Mouse (Mus musculus) heart, postnatal 25 days (tissue): Measurements from ENCODE around the gene Sez6l2. TPM values are rescaled to one million over a fixed set of nuclear protein-coding genes. Genes with fewer than 3 reads are reported as not detected.
A peak's percentile ranks its signal among the peaks of the same experiment; 100 is the strongest.

Experiments used
- DNase-seq: peaks from one replicate; pipeline ENCODE4 v3.0.0; 2022; ENCODE audit warnings: low spot score
- intact Hi-C: fragments of 180-260 bp; cut with DNase I; formaldehyde crosslinking; loops from one replicate; pipeline ENCODE4 v1.15.1; 2025
- total RNA-seq, 2 experiments: library from RNA; stranded (reverse); gene quantifications; 2 replicates each; pipeline ENCODE4 v1.2.3; 2021

The Sez6l2 gene
- total RNA-seq, 2 experiments from 2014 or later: 8.3 to 11.4 TPM

GRCm38 (mm10) chr7:126952646-126953045 is 2.3 kb downstream of the Sez6l2 start:
- intact Hi-C loops: no loop called here
- DNase-seq: no peak

- DNase-seq: no peak
- intact Hi-C loops: no loop called here
Measured at GRCm38 (mm10) chr7:126955125-126955524, 4.8 kb downstream of the Sez6l2 start.

- intact Hi-C loops: loop anchor here (5.0 kb wide), 1 partner anchor 127 kb away; the partner anchor contains the start of gene 4930451I11Rik
- DNase-seq: no peak
Measured at GRCm38 (mm10) chr7:126959780-126960179, 9.4 kb downstream of the Sez6l2 start.

GRCm38 (mm10) chr7:126961095-126961494 is 10.7 kb downstream of the Sez6l2 start:
- intact Hi-C loops: loop anchor here (5.0 kb wide), 1 partner anchor 129 kb away; the partner anchor contains the start of gene 4930451I11Rik

GRCm38 (mm10) chr7:126961965-126962364 is 11.6 kb downstream of the Sez6l2 start:
- no peak for DNase-seq
- intact Hi-C loops: loop anchor here (5.0 kb wide), 1 partner anchor 130 kb away; the partner anchor contains the start of gene 4930451I11Rik

More at GRCm38 (mm10) chr7:126961095-126961494, 10.7 kb downstream of the Sez6l2 start:
- DNase-seq: no peak

GRCm38 (mm10) chr7:126963548-126964286 is 13.4 kb downstream of the Sez6l2 start:
- intact Hi-C loops: loop anchor here (5.0 kb wide), 1 partner anchor 131 kb away; the partner anchor contains the start of gene 4930451I11Rik
- DNase-seq: no peak

GRCm38 (mm10) chr7:126965568-126965967 is 15.2 kb downstream of the Sez6l2 start:
- DNase-seq: no peak
- intact Hi-C loops: no loop called here

- intact Hi-C loops: no loop called here
- DNase-seq: no peak
Measured at GRCm38 (mm10) chr7:126967361-126967760, 17.0 kb downstream of the Sez6l2 start.

- peak; percentile 28 for DNase-seq
- intact Hi-C loops: no loop called here
Measured at GRCm38 (mm10) chr7:126975493-126975892, 25.1 kb downstream of the Sez6l2 start.

GRCm38 (mm10) chr7:126975893-126975949 is 25.4 kb downstream of the Sez6l2 start, which contains the start of gene Cdipt:
Gene Cdipt, plus strand, starts transcription at chr7:126975914.
- DNase-seq: no peak
- intact Hi-C loops: no loop called here

- intact Hi-C loops: loop anchor here (2.0 kb wide), 1 partner anchor 39 kb away; the partner anchor contains the start of gene Mvp
- peak; percentile 88 for DNase-seq
Measured at GRCm38 (mm10) chr7:126975950-126976866, 25.8 kb downstream of the Sez6l2 start, which contains the start of gene Cdiptos. Gene Cdiptos, minus strand, starts transcription at chr7:126976098.

GRCm38 (mm10) chr7:126976878-126977459 is 26.6 kb downstream of the Sez6l2 start:
- intact Hi-C loops: loop anchor here (2.0 kb wide), 1 partner anchor 38 kb away; the partner anchor contains the start of gene Mvp
- DNase-seq: no peak

- intact Hi-C loops: no loop called here
- DNase-seq: no peak
Measured at GRCm38 (mm10) chr7:126978841-126979240, 28.5 kb downstream of the Sez6l2 start.

GRCm38 (mm10) chr7:126981601-126982000 is 31.2 kb downstream of the Sez6l2 start:
- intact Hi-C loops: no loop called here
- no peak for DNase-seq

- no peak for DNase-seq
- intact Hi-C loops: no loop called here
Measured at GRCm38 (mm10) chr7:126982054-126982453, 31.7 kb downstream of the Sez6l2 start.

GRCm38 (mm10) chr7:126983113-126983512 is 32.8 kb downstream of the Sez6l2 start:
- intact Hi-C loops: no loop called here
- no peak for DNase-seq

- DNase-seq: no peak
- intact Hi-C loops: loop anchor here (1.0 to 5.0 kb wide), 2 partner anchors 20 to 117 kb away; no protein-coding TSS in a partner anchor
Measured at GRCm38 (mm10) chr7:126984667-126985444, 34.5 kb downstream of the Sez6l2 start.

GRCm38 (mm10) chr7:126986319-126986718 is 36.0 kb downstream of the Sez6l2 start:
- intact Hi-C loops: loop anchor here (5.0 kb wide), 1 partner anchor 116 kb away; no protein-coding TSS in a partner anchor
- DNase-seq: no peak

- intact Hi-C loops: loop anchor here (5.0 kb wide), 1 partner anchor 113 kb away; no protein-coding TSS in a partner anchor
- no peak for DNase-seq
Measured at GRCm38 (mm10) chr7:126988816-126989215, 38.5 kb downstream of the Sez6l2 start.
